Mouse (Mus musculus): Measurements from ENCODE around the gene Fgf12. TPM values are rescaled to one million over a fixed set of nuclear protein-coding genes. Genes with fewer than 3 reads are reported as not detected.

Fgf12 gene
- total RNA-seq, 1 experiment from 2014 or later = 0.45 TPM

GRCm38 (mm10) chr16:28419693-28420299 is 333.1 kb downstream of the Fgf12 start:
- ATAC-seq (replicated peaks in 1 of 2; ENCODE audit: insufficient read depth in 1 of 2, low FRiP score in 2 of 2, low TSS enrichment in 1 of 2, low read depth in 1 of 2, poor library complexity in 2 of 2, severe bottlenecking in 2 of 2) = no peak

- ATAC-seq (replicated peaks in 1 of 2; ENCODE audit: insufficient read depth in 1 of 2, low FRiP score in 2 of 2, low TSS enrichment in 1 of 2, low read depth in 1 of 2, poor library complexity in 2 of 2, severe bottlenecking in 2 of 2) = no peak
Observed at GRCm38 (mm10) chr16:28411210-28411817, 341.6 kb downstream of the Fgf12 start.

DNA sequence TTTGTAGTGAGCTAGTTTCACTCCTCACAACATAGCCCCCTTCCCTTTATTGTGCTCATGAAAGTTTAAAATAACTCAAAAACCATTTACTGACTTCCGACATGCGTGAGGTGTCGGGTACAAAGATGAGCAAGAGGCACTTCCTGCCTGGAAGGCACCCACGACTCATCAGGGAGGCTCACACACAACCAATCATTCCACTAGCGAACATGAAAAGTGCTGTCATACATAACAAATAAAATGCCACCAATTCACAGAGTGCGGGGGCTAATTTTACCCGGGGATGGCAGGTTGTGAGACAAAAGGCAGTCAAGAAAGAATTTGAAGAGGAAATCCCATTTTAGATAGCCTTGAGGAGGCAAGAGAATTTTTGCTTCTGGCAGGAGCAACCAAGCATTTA is 344.6 kb downstream of the Fgf12 start:
- no peak for ATAC-seq (replicated peaks in 1 of 2; ENCODE audit: insufficient read depth in 1 of 2, low FRiP score in 2 of 2, low TSS enrichment in 1 of 2, low read depth in 1 of 2, poor library complexity in 2 of 2, severe bottlenecking in 2 of 2)

DNA sequence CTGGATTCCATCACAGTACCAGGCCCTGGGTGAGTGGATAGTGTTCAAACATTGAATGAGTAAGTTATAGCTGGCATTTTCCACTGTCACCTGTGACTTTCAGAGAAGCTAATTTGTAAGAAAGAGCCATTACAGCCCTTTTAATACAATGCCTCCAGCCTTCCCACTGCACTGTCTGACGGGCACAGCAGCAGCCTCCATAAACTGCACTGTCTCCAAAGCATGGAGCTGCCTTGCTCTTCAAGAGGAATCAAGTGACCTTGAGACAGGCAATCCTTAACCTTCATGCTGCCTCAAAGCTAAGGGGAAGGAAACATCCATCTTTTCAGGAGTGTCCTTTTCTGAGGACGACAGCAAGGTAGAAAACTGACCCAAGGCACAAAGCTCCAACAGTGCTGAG is 345.0 kb downstream of the Fgf12 start:
- ATAC-seq (replicated peaks in 1 of 2; ENCODE audit: insufficient read depth in 1 of 2, low FRiP score in 2 of 2, low TSS enrichment in 1 of 2, low read depth in 1 of 2, poor library complexity in 2 of 2, severe bottlenecking in 2 of 2) = no peak

DNA sequence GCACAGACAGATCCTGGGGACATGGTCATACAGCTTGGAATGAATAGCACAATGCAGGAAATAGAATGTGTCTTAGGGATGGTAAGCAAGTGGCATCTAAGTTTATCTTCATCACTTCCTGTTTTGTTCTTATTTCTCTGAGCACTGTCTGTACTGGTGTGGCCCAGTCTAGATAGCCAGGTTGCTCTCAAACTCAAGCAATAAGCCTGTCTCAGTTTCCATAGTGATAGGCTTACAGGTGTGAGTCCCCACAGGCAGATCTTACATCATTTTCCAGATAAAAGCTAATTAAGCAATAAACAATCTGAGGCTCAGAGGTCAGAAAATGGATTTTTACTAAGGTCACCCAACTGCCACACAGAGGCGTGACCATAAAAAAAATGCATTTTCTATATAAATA is 348.7 kb downstream of the Fgf12 start:
- no peak for ATAC-seq (replicated peaks in 1 of 2; ENCODE audit: insufficient read depth in 1 of 2, low FRiP score in 2 of 2, low TSS enrichment in 1 of 2, low read depth in 1 of 2, poor library complexity in 2 of 2, severe bottlenecking in 2 of 2)

DNA sequence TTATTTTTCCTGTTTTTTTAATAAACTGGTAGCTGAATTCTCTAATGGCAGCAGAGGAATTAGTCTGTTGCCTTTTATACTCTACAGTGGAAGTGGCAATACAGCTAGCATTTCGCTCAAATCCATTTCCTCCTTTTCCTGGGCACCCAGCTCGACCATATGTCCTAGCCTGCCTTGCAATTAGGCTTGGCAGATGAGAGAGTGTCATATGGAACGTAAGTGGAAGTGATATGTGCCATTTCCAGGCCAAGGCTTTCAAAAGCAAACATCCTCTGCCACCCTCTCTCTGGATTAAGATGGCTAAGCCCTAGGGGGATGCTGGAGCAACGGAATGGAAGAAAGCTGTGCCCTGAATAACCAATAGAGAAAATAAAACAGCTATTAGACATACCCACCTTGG is 350.2 kb downstream of the Fgf12 start:
- ATAC-seq (replicated peaks in 1 of 2; ENCODE audit: insufficient read depth in 1 of 2, low FRiP score in 2 of 2, low TSS enrichment in 1 of 2, low read depth in 1 of 2, poor library complexity in 2 of 2, severe bottlenecking in 2 of 2) = no peak

- ATAC-seq (replicated peaks in 1 of 2; ENCODE audit: insufficient read depth in 1 of 2, low FRiP score in 2 of 2, low TSS enrichment in 1 of 2, low read depth in 1 of 2, poor library complexity in 2 of 2, severe bottlenecking in 2 of 2) = no peak
Observed at GRCm38 (mm10) chr16:28391283-28391682, 361.6 kb downstream of the Fgf12 start.

DNA sequence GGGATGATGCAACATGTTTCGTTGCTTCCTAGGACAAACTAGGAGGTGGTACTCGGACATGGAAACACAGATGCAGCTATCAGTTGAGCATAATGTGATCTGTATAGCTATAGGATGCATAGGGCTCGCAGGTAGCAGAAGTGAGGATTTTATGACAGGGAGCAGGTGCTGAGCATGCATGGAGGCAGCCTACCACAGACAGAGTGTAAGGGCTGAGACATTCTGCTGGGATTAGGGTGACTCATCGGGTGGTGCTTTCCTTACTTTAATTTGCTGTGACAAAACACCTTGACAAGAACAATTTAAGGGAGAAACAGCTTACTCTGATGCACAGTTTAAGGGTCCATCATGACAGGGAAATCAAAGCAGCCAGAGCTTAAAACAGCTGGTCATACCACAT is 363.8 kb downstream of the Fgf12 start:
- no peak for ATAC-seq (replicated peaks in 1 of 2; ENCODE audit: insufficient read depth in 1 of 2, low FRiP score in 2 of 2, low TSS enrichment in 1 of 2, low read depth in 1 of 2, poor library complexity in 2 of 2, severe bottlenecking in 2 of 2)

GRCm38 (mm10) chr16:28374790-28375189 is 378.1 kb downstream of the Fgf12 start:
- no peak for ATAC-seq (replicated peaks in 1 of 2; ENCODE audit: insufficient read depth in 1 of 2, low FRiP score in 2 of 2, low TSS enrichment in 1 of 2, low read depth in 1 of 2, poor library complexity in 2 of 2, severe bottlenecking in 2 of 2)

DNA sequence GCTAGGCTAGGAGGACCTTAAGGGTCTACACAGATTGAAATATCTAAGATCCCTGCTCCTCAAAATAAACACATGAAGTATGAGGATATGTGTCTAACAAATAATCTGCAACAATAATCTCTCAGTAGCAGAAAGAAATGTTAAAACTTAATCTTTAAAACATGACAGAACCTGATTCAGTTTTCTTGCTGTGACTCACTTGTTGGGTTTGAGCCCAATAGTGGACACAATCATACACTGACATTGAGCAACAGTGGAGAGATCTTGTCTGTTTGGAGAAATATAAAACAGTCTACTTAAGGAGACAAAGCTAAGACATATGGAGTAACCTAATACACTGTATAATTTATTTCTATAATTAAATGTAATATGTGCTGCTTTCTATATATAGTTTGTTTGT is 379.6 kb downstream of the Fgf12 start:
- ATAC-seq (replicated peaks in 1 of 2; ENCODE audit: insufficient read depth in 1 of 2, low FRiP score in 2 of 2, low TSS enrichment in 1 of 2, low read depth in 1 of 2, poor library complexity in 2 of 2, severe bottlenecking in 2 of 2) = no peak

GRCm38 (mm10) chr16:28350624-28351023 is 402.2 kb downstream of the Fgf12 start:
- no peak for ATAC-seq (replicated peaks in 1 of 2; ENCODE audit: insufficient read depth in 1 of 2, low FRiP score in 2 of 2, low TSS enrichment in 1 of 2, low read depth in 1 of 2, poor library complexity in 2 of 2, severe bottlenecking in 2 of 2)

DNA sequence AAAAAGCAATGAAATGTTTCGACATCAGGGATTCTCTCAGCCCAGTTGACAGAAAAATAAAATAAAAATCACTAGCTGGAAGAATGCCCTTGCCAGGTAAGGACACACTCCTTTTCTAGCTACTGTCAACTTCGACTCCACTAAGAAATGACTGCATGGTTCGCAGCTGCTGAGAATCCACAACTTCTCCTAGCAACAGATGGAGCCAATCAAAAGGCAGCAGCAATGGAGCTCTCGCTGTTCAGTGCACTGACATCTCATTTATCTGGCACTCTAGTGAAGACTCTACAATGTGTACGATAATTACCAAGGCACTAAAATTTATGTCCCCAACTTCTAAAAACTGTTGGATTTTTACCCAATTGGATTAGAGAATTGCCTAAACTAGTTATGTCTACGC is 407.5 kb downstream of the Fgf12 start:
- ATAC-seq (replicated peaks in 1 of 2; ENCODE audit: insufficient read depth in 1 of 2, low FRiP score in 2 of 2, low TSS enrichment in 1 of 2, low read depth in 1 of 2, poor library complexity in 2 of 2, severe bottlenecking in 2 of 2) = no peak

DNA sequence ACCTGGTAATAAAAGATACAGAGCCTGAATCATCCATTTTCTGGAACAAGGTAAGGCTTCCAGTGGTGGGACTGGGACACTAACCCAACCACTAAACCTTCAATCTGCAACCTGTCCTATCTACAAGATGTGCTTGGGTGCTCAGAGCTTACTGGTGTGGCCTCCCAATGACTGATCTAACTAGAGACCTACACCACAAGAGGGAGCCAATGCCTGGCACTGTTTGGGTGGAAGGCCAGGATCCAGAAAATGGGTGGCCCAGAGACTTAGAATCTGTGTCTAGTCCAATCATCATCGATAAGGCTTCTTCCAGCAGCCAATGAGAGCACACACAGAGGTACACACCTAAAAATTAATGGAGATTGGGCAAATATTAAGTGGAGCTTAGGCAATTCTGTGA is 414.9 kb downstream of the Fgf12 start:
- ATAC-seq (replicated peaks in 1 of 2; ENCODE audit: insufficient read depth in 1 of 2, low FRiP score in 2 of 2, low TSS enrichment in 1 of 2, low read depth in 1 of 2, poor library complexity in 2 of 2, severe bottlenecking in 2 of 2) = no peak

GRCm38 (mm10) chr16:28336700-28337099 is 416.2 kb downstream of the Fgf12 start:
- ATAC-seq (replicated peaks in 1 of 2; ENCODE audit: insufficient read depth in 1 of 2, low FRiP score in 2 of 2, low TSS enrichment in 1 of 2, low read depth in 1 of 2, poor library complexity in 2 of 2, severe bottlenecking in 2 of 2) = no peak

DNA sequence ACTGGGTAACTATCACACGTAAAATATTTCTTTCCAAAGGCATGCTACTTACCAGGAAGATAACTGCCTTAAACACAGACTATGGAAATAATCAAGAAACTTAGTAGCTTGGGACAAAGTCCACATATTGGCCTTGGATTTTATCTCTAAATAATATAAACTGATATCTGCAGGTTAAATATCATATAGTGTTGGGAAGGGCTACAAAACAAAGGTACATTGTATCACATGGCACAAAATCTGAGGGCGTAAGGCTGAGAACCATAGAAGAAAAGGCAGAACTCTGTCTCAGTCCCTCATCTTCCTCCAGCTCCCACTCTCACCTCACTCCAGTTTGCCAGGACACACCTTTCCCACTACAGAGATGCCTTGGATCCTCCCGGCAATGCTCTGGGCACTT is 417.8 kb downstream of the Fgf12 start:
- ATAC-seq (replicated peaks in 1 of 2; ENCODE audit: insufficient read depth in 1 of 2, low FRiP score in 2 of 2, low TSS enrichment in 1 of 2, low read depth in 1 of 2, poor library complexity in 2 of 2, severe bottlenecking in 2 of 2) = no peak

DNA sequence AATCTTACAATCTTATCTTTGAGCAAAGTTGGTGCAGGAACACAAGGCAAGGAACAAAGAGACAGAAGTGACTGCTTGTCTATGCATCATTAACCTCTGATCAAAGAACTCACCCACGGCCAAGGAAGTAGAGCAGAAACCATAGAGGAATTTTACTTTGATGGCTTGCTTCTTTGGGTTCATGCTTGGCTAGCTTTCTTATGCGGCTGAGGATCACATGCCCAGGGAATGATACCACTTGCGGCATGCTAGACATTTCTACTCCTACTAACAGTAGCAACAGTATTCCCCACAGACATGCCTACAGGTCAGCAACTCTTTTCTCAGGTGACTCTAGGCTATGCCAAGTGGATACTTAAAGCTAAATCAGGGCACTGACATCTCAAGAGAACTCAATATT is 429.3 kb downstream of the Fgf12 start:
- ATAC-seq (replicated peaks in 1 of 2; ENCODE audit: insufficient read depth in 1 of 2, low FRiP score in 2 of 2, low TSS enrichment in 1 of 2, low read depth in 1 of 2, poor library complexity in 2 of 2, severe bottlenecking in 2 of 2) = no peak

- ATAC-seq (replicated peaks in 1 of 2; ENCODE audit: insufficient read depth in 1 of 2, low FRiP score in 2 of 2, low TSS enrichment in 1 of 2, low read depth in 1 of 2, poor library complexity in 2 of 2, severe bottlenecking in 2 of 2) = no peak
Observed at GRCm38 (mm10) chr16:28311618-28312017, 441.2 kb downstream of the Fgf12 start.

GRCm38 (mm10) chr16:28303889-28304288 is 449.0 kb downstream of the Fgf12 start:
- ATAC-seq (replicated peaks in 1 of 2; ENCODE audit: insufficient read depth in 1 of 2, low FRiP score in 2 of 2, low TSS enrichment in 1 of 2, low read depth in 1 of 2, poor library complexity in 2 of 2, severe bottlenecking in 2 of 2) = no peak

DNA sequence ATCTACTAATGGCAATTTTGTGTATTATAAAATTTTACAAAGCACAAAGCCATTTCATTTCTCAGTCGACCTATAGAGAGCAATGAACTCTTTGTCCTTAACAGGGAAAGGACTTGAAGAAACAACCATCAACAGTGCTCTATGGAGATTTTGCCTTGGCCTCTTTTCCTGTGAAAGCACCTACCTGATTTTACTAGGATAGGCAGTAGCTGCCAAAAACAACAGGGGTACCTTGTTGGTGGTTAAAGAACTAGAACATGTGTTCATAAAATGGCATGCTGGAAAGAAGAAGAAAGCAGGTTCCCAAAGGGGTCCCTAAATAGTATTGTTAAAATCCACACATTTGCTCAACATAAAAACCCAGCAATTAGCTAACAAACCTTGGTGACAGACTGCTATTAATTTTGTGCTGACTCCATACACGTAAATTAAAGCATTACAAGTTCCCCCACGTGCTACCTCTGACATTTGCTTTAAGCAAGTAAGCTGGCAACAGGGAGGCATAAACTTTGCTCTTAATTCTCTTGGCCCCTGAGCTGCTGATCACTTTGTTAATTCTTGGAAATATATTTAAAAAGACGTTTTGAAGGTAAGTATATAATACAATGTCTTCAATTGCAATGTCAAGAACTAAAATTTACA is 463.1 kb downstream of the Fgf12 start:
- ATAC-seq (replicated peaks in 1 of 2; ENCODE audit: insufficient read depth in 1 of 2, low FRiP score in 2 of 2, low TSS enrichment in 1 of 2, low read depth in 1 of 2, poor library complexity in 2 of 2, severe bottlenecking in 2 of 2) = no peak

All from hematopoietic stem cell, adult 5-6 weeks (primary cell).